Mouse (Mus musculus) G1E (cell line): ENCODE measurements around the gene Pheta1. TPM values are rescaled to one million over a fixed set of nuclear protein-coding genes. Genes with fewer than 3 reads are reported as not detected.

Experiments
- ATAC-seq: 2 replicates; pipeline ENCODE4 v1.8.0; 2016; ENCODE audit warnings: mild to moderate bottlenecking; ENCODE audit not compliant: insufficient number of reproducible peaks, poor library complexity, low FRiP score, severe bottlenecking; ENCODE audit errors: extremely low read depth
- DNase-seq: peaks from one replicate; pipeline ENCODE4 v3.0.0; 2012; ENCODE audit warnings: low spot score
- H3K27me3 ChIP-seq: 2 replicates; pipeline ENCODE4 v1.6.1; 2012; ENCODE audit warnings: mild to moderate bottlenecking, low read length, inconsistent platforms; ENCODE audit not compliant: insufficient read depth
- H3K36me3 ChIP-seq: replicated peaks from 2 replicates; pipeline ENCODE3; 2012; ENCODE audit warnings: mild to moderate bottlenecking, inconsistent platforms
- H3K4me1 ChIP-seq: 2 replicates; pipeline ENCODE4 v1.6.1; 2012; ENCODE audit warnings: low read depth, low read length, inconsistent platforms, mixed read lengths; ENCODE audit not compliant: insufficient read depth
- H3K4me3 ChIP-seq: 2 replicates; pipeline ENCODE4 v1.5.1; 2012; ENCODE audit warnings: low read depth, mild to moderate bottlenecking, inconsistent platforms, low read length, moderate library complexity, mixed read lengths
- H3K9me3 ChIP-seq: replicated peaks from 2 replicates; pipeline ENCODE4 v1.6.1; 2012; ENCODE audit warnings: inconsistent platforms
- CTCF ChIP-seq: IDR thresholded peaks from 2 replicates; pipeline ENCODE4 v1.5.1; 2012; ENCODE audit warnings: low read depth, low read length, inconsistent platforms, mixed read lengths
- GATA1 ChIP-seq: IDR thresholded peaks from 2 replicates; pipeline ENCODE4 v1.6.1; 2012; ENCODE audit warnings: borderline replicate concordance, low read length, inconsistent platforms, mixed read lengths
- GATA2 ChIP-seq: IDR thresholded peaks from 2 replicates; pipeline ENCODE4 v1.6.1; 2012; ENCODE audit warnings: low read depth, low read length, inconsistent platforms, borderline replicate concordance
- POLR2AphosphoS5 ChIP-seq: IDR thresholded peaks from 2 replicates; pipeline ENCODE4 v1.6.1; 2012; ENCODE audit warnings: low read depth, low read length, inconsistent platforms; ENCODE audit not compliant: insufficient replicate concordance
- TAL1 ChIP-seq: conservative IDR thresholded peaks from 2 replicates; pipeline ENCODE4 v1.6.1; 2012; ENCODE audit warnings: low read depth, low read length, inconsistent platforms, mixed read lengths
- polyA plus RNA-seq: library from polyadenylated mRNA; stranded (reverse); fragments of >175 nt; gene quantifications from 2 replicates; pipeline ENCODE4 v1.2.3, GENCODE M21; 2012
- total RNA-seq, 2 experiments: library from RNA; stranded (forward) in 1 of 2; stranded (reverse) in 1 of 2; fragments of 200-1000 nt in 1 of 2; fragments of >200 nt in 1 of 2; fragmentation: Nextera tagmentation in 1 of 2; gene quantifications; 2 replicates each; pipeline ENCODE4 v1.2.3; 2014 to 2017

Gene Pheta1
- total RNA-seq (2014; fragmentation: Nextera tagmentation) (0.92 and 2.6 TPM in 2 replicates), total RNA-seq (2017) (2.5 and 2.6 TPM in 2 replicates), polyA plus RNA-seq (13.3 and 17.6 TPM in 2 replicates)

- H3K27me3 ChIP-seq = peaks cover 7% of the 10 kb centered on the region; the same call in 1 of the 2 replicates
- H3K9me3 ChIP-seq = no peaks in the 10 kb centered on the region
- TF ChIP-seq POLR2AphosphoS5 (no peak), GATA1 (no peak), TAL1 (no peak), GATA2 (no peak), CTCF (no peak)
- ATAC-seq (peak; percentile 80), DNase-seq (peak; percentile 94)
- peak within 1 kb of the TSS; percentile 82 for H3K4me3 ChIP-seq
- peaks cover 35% of the 10 kb centered on the region for H3K36me3 ChIP-seq
- peaks cover 47% of the 10 kb centered on the region for H3K4me1 ChIP-seq
Measured at GRCm38 (mm10) chr5:121848743-121849142, at the start of gene Pheta1. Pheta1 (plus strand) TSS chr5:121848984.

- Histone ChIP-seq H3K4me1 (peaks cover 6% of the 10 kb centered on the region; the same call in 1 of the 2 replicates), H3K4me3 (no peak overlapping the region), H3K36me3 (peaks cover 89% of the 10 kb centered on the region), H3K27me3 (no peaks in the 10 kb centered on the region), H3K9me3 (no peaks in the 10 kb centered on the region)
- no peak for DNase-seq
- TF ChIP-seq POLR2AphosphoS5 = no peak
- no peak for TF ChIP-seq TAL1
- no peak for TF ChIP-seq CTCF
- TF ChIP-seq GATA1 = no peak
- no peak for TF ChIP-seq GATA2
- no peak for ATAC-seq
Measured at GRCm38 (mm10) chr5:121807186-121807585, 41.6 kb upstream of the Pheta1 start.

DNA sequence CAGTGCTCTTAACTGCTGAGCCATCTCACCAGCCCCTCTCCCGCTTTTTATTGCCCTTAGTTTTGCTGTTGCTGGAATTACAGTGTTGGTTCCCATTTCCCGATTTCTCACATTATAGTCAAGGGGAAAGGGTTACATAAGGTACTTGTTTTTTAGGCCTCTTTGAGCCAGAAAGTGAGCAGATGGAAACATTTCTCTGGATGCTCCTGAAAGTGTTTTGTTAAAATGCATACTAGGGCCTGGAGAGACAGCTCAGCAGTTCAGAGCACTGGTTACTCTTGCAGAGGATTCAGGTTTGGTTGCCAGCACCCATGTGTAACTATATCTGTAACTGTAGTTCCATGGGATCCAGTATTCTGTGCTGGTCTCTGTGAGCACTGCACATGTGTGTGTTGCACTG lies 40.6 kb upstream of the Pheta1 start:
- TF ChIP-seq GATA1 (no peak), GATA2 (no peak), CTCF (no peak), TAL1 (no peak), POLR2AphosphoS5 (no peak)
- no peak for ATAC-seq
- Histone ChIP-seq H3K27me3 (no peaks in the 10 kb centered on the region), H3K4me1 (peaks cover 6% of the 10 kb centered on the region; the same call in 1 of the 2 replicates), H3K36me3 (peaks cover 90% of the 10 kb centered on the region), H3K4me3 (no peak overlapping the region), H3K9me3 (no peaks in the 10 kb centered on the region)
- DNase-seq = no peak

DNA sequence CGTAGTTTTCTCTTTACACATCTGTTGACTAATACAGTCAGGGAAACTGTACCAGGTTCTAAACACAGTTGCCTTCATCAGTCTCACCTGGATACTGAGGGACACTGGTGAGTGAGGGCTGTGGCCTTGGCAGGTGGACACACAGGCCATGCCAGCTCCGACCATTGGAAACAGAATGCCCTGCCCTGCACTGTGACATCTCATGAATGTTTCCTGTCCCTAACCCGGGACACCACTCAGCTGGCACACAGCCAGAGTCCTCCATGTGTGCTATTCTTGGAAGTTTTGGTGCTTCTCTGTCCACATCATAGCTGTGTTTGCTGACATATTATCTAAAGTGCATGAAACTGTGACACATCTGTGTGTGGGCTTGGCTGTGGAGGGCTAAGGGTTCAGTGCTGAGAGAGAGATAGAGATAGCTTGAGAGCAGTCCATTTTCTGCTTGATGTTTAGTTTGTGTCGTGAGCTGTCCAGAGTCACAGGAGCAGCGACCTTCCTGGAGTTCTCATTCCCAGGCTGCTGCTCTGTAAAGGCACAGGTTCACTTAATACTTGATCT lies 39.0 kb upstream of the Pheta1 start:
- no peak for DNase-seq
- TF ChIP-seq TAL1 = no peak
- TF ChIP-seq CTCF = no peak
- TF ChIP-seq GATA1 = no peak
- no peak for TF ChIP-seq GATA2
- TF ChIP-seq POLR2AphosphoS5 = no peak
- H3K36me3 ChIP-seq = peaks cover 88% of the 10 kb centered on the region

DNA sequence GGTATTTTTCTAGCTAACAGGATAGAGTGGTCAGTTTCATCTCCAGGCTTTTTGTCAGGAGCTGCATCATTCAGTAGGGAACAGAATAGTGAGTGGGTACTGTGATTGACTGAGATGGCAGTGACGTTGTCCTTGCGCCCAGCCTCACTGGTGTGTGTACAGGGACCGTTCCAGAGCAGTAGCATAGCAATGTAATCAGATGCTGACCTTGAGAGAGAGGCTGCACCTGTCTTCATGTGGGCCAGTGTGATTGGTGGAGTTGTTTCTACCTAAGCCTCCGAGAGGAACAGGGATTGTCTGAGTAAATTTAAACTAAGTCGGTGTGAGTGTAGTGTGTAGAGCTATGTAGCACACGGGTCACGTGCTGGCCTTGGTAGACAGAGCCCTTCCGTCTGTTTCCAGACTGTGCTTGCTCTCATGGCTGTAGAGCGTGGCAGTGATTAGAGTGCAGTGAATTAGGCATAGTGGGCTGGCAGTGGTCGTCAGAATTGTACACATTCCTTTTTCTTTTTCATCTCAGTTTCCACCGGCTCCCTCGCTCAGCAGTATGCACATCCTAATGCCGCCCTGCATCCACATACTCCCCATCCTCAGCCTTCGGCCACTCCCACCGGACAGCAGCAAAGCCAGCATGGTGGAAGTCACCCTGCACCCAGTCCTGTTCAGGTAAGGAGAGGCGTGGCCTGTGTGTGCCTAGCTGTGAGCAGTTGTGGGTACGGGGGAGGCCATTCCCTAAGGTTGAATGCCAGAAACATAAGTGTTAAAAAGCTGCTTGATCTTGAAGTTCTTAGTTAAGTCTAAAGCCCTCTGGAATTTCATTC lies 38.2 kb upstream of the Pheta1 start:
- H3K9me3 ChIP-seq = no peaks in the 10 kb centered on the region
- ATAC-seq (no peak), DNase-seq (no peak)
- H3K27me3 ChIP-seq = no peaks in the 10 kb centered on the region
- H3K4me3 ChIP-seq = no peak overlapping the region
- peaks cover 6% of the 10 kb centered on the region; the same call in 1 of the 2 replicates for H3K4me1 ChIP-seq
- no peak for TF ChIP-seq POLR2AphosphoS5
- no peak for TF ChIP-seq GATA2
- TF ChIP-seq TAL1 = no peak
- no peak for TF ChIP-seq GATA1
- no peak for TF ChIP-seq CTCF
- peaks cover 90% of the 10 kb centered on the region for H3K36me3 ChIP-seq

More for the DNA sequence above, 39.0 kb upstream of the Pheta1 start:
- Histone ChIP-seq H3K27me3 (no peaks in the 10 kb centered on the region), H3K4me1 (peaks cover 6% of the 10 kb centered on the region; the same call in 1 of the 2 replicates), H3K4me3 (no peak overlapping the region), H3K9me3 (no peaks in the 10 kb centered on the region)
- no peak for ATAC-seq

GRCm38 (mm10) chr5:121811485-121811931 lies 37.3 kb upstream of the Pheta1 start:
- Histone ChIP-seq H3K4me3 (no peak overlapping the region), H3K27me3 (no peaks in the 10 kb centered on the region), H3K9me3 (no peaks in the 10 kb centered on the region), H3K36me3 (peaks cover 92% of the 10 kb centered on the region), H3K4me1 (peaks cover 8% of the 10 kb centered on the region; the same call in 1 of the 2 replicates)
- TF ChIP-seq POLR2AphosphoS5 = no peak
- TF ChIP-seq TAL1 = no peak
- TF ChIP-seq GATA2 = no peak
- TF ChIP-seq CTCF = no peak
- TF ChIP-seq GATA1 = no peak
- DNase-seq = no peak
- no peak for ATAC-seq
